Mouse (Mus musculus) MEL (cell line): Measurements from ENCODE around the gene Adam12. TPM values are rescaled to one million over a fixed set of nuclear protein-coding genes. Genes with fewer than 3 reads are reported as not detected.

Experiments used
- DNase-seq: peaks from one replicate; pipeline ENCODE4 v3.0.0; 2011; ENCODE audit warnings: low read depth, low spot score
- H3K27ac ChIP-seq: 2 replicates; pipeline ENCODE4 v1.5.1; 2012; ENCODE audit warnings: low read depth, mild to moderate bottlenecking, control low read depth, low read length, moderate library complexity; ENCODE audit not compliant: control insufficient read depth
- H3K27me3 ChIP-seq, 2 experiments: fragments of 150-350 bp in 1 of 2; sonication (generic) in 1 of 2; 2 replicates each; pipeline ENCODE4 v1.6.1; 2012; ENCODE audit warnings: low read length in 2 of 2, mild to moderate bottlenecking in 2 of 2, improper control_type of control experiment in 1 of 2, moderate library complexity in 1 of 2; ENCODE audit not compliant: insufficient read depth in 2 of 2, control insufficient read depth in 1 of 2
- H3K36me3 ChIP-seq, 2 experiments: 2 replicates each; pipeline ENCODE4 v1.6.1; 2012 to 2014; ENCODE audit warnings: low read length in 2 of 2, improper control_type of control experiment in 1 of 2, inconsistent platforms in 1 of 2, mild to moderate bottlenecking in 1 of 2; ENCODE audit not compliant: insufficient read depth in 2 of 2, control insufficient read depth in 1 of 2
- H3K4me1 ChIP-seq, 2 experiments: fragments of 150-350 bp in 1 of 2; sonication (generic) in 1 of 2; 2 replicates each; pipeline ENCODE4 v1.6.1; 2012; ENCODE audit warnings: low read length in 2 of 2, improper control_type of control experiment in 1 of 2, mild to moderate bottlenecking in 1 of 2; ENCODE audit not compliant: insufficient read depth in 2 of 2, control insufficient read depth in 1 of 2
- H3K4me3 ChIP-seq, 2 experiments: fragments of 150-350 bp in 1 of 2; sonication (generic) in 1 of 2; 2 replicates each; pipeline ENCODE4 v1.5.1; 2012; ENCODE audit warnings: low read depth in 2 of 2, low read length in 2 of 2, mild to moderate bottlenecking in 2 of 2, moderate library complexity in 2 of 2, control low read depth in 1 of 2, improper control_type of control experiment in 1 of 2; ENCODE audit not compliant: control insufficient read depth in 1 of 2, insufficient read depth in 1 of 2
- H3K79me2 ChIP-seq: 2 replicates; pipeline ENCODE4 v1.6.1; 2012; ENCODE audit warnings: mild to moderate bottlenecking, low read length, moderate library complexity; ENCODE audit not compliant: control insufficient read depth, poor library complexity, insufficient read depth
- H3K9ac ChIP-seq: 2 replicates; pipeline ENCODE4 v1.6.1; 2012; ENCODE audit warnings: low read depth, mild to moderate bottlenecking, control low read depth, low read length, moderate library complexity; ENCODE audit not compliant: control insufficient read depth, poor library complexity, severe bottlenecking
- H3K9me3 ChIP-seq: fragments of 150-350 bp; sonication (generic); replicated peaks from 2 replicates; pipeline ENCODE4 v1.6.1; 2012; ENCODE audit warnings: mild to moderate bottlenecking, low read length, improper control_type of control experiment, moderate library complexity; ENCODE audit not compliant: insufficient read depth
- BHLHE40 ChIP-seq: IDR thresholded peaks from 2 replicates; pipeline ENCODE4 v1.6.1; 2012; ENCODE audit warnings: low read depth, mild to moderate bottlenecking, inconsistent platforms, low read length, improper control_type of control experiment, borderline replicate concordance
- CHD1 ChIP-seq: IDR thresholded peaks from 2 replicates; pipeline ENCODE4 v1.6.1; 2012; ENCODE audit warnings: low read depth, mild to moderate bottlenecking, inconsistent platforms, low read length, improper control_type of control experiment
- CHD2 ChIP-seq: IDR thresholded peaks from 2 replicates; pipeline ENCODE4 v1.6.1; 2011; ENCODE audit warnings: low read length, improper control_type of control experiment
- E2F4 ChIP-seq: IDR thresholded peaks from 2 replicates; pipeline ENCODE4 v1.6.1; 2011; ENCODE audit warnings: low read depth, low read length, improper control_type of control experiment, borderline replicate concordance
- ELF1 ChIP-seq: IDR thresholded peaks from 2 replicates; pipeline ENCODE4 v1.6.1; 2014; ENCODE audit warnings: low read depth, mild to moderate bottlenecking, inconsistent platforms, low read length, improper control_type of control experiment, moderate library complexity
- ETS1 ChIP-seq: IDR thresholded peaks from 2 replicates; pipeline ENCODE4 v1.6.1; 2012; ENCODE audit warnings: low read depth, mild to moderate bottlenecking, inconsistent platforms, low read length, improper control_type of control experiment, moderate library complexity
- GATA1 ChIP-seq: IDR thresholded peaks from 2 replicates; pipeline ENCODE4 v1.6.1; 2011; ENCODE audit warnings: low read depth, low read length, improper control_type of control experiment
- MAFK ChIP-seq: IDR thresholded peaks from 2 replicates; pipeline ENCODE4 v1.6.1; 2011; ENCODE audit warnings: low read depth, mild to moderate bottlenecking, low read length, improper control_type of control experiment, borderline replicate concordance
- MYB ChIP-seq: IDR thresholded peaks from 2 replicates; pipeline ENCODE4 v1.6.1; 2011; ENCODE audit warnings: mild to moderate bottlenecking, low read depth, low read length, improper control_type of control experiment
- NELFE ChIP-seq: IDR thresholded peaks from 2 replicates; pipeline ENCODE4 v1.6.1; 2011; ENCODE audit warnings: low read depth, low read length, improper control_type of control experiment
- NRF1 ChIP-seq: IDR thresholded peaks from 2 replicates; pipeline ENCODE4 v1.6.1; 2014; ENCODE audit warnings: low read depth, mild to moderate bottlenecking, inconsistent platforms, low read length, improper control_type of control experiment, moderate library complexity; ENCODE audit not compliant: poor library complexity, insufficient read depth, severe bottlenecking
- POLR2A ChIP-seq, 2 experiments: IDR thresholded peaks; 2 replicates each; pipeline ENCODE4 v1.6.1; 2011 to 2012; ENCODE audit warnings: low read length in 2 of 2, mild to moderate bottlenecking in 2 of 2, control low read depth in 1 of 2, improper control_type of control experiment in 1 of 2, low read depth in 1 of 2, moderate library complexity in 1 of 2; ENCODE audit not compliant: control insufficient read depth in 1 of 2, insufficient read depth in 1 of 2, poor library complexity in 1 of 2
- POLR2AphosphoS2 ChIP-seq: IDR thresholded peaks from 2 replicates; pipeline ENCODE4 v1.6.1; 2011; ENCODE audit warnings: low read length, improper control_type of control experiment
- RAD21 ChIP-seq: IDR thresholded peaks from 2 replicates; pipeline ENCODE4 v1.6.1; 2011; ENCODE audit warnings: mild to moderate bottlenecking, low read depth, low read length, improper control_type of control experiment
- SMC3 ChIP-seq: IDR thresholded peaks from 2 replicates; pipeline ENCODE4 v1.6.1; 2011; ENCODE audit warnings: low read depth, low read length, improper control_type of control experiment
- TAL1 ChIP-seq: IDR thresholded peaks from 2 replicates; pipeline ENCODE4 v1.6.1; 2012; ENCODE audit warnings: mild to moderate bottlenecking, inconsistent platforms, low read length, moderate library complexity, mixed read lengths
- TBP ChIP-seq: IDR thresholded peaks from 2 replicates; pipeline ENCODE4 v1.8.0; 2011; ENCODE audit warnings: low read depth, low read length, improper control_type of control experiment
- ZKSCAN1 ChIP-seq: IDR thresholded peaks from 2 replicates; pipeline ENCODE4 v1.6.1; 2012; ENCODE audit warnings: low read depth, mild to moderate bottlenecking, inconsistent platforms, low read length, improper control_type of control experiment, moderate library complexity
- ZMIZ1 ChIP-seq: IDR thresholded peaks from 2 replicates; pipeline ENCODE4 v1.6.1; 2012; ENCODE audit warnings: low read depth, mild to moderate bottlenecking, inconsistent platforms, low read length, improper control_type of control experiment, moderate library complexity
- polyA plus RNA-seq, 2 experiments: library from polyadenylated mRNA; stranded (reverse) in 1 of 2; unstranded in 1 of 2; fragments of >175 nt in 1 of 2; fragments of >200 nt in 1 of 2; gene quantifications; 2 replicates each; pipeline versions ENCODE4 v1.2.1 to v1.2.4; 2012; ENCODE audit warnings: low replicate concordance in 2 of 2, low read depth in 1 of 2; ENCODE audit not compliant: insufficient read length in 2 of 2, insufficient read depth in 1 of 2, missing spikeins in 1 of 2
- total RNA-seq: library from RNA; depleted of rRNA; stranded (reverse); fragments of 300-350 nt; gene quantifications from 2 replicates; pipeline ENCODE4 v1.2.3, GENCODE M21; 2012

Gene Adam12
- total and polyA plus RNA-seq, 3 experiments, result not detected

DNA sequence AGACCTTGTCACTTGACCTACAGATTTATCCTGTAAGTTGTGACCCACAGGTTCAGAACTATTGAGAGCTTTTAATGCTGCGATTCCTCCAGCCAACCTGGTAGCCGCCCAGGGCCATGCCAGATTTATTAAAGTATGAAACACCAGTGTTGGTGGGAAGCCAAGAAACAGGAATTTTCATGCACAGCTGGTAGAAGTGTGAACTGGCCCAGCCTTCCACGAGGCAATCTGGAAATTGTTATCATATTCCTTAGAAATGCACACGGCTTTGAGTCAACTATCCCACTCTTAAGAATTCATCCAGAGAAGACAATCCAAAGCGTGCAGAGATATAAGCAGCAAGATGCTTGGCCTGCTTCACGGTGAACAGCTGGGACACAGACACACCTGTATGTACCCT lies 82.6 kb downstream of the Adam12 start:
- H3K9ac ChIP-seq, result no peak overlapping the region
- H3K27ac ChIP-seq, result no peak overlapping the region
- no peaks in the 10 kb centered on the region for H3K36me3 ChIP-seq
- TF ChIP-seq CHD1, result no peak
- no peak for TF ChIP-seq ETS1
- TF ChIP-seq ELF1, result no peak
- no peak for TF ChIP-seq TBP
- no peak for TF ChIP-seq POLR2A (IDR thresholded peaks at IDR 0.05; ENCODE audit: control insufficient read depth in 1 of 2, insufficient read depth in 1 of 2, low read depth in 1 of 2, low read length in 2 of 2, poor library complexity in 1 of 2)
- TF ChIP-seq TAL1, result no peak
- no peak for TF ChIP-seq CHD2
- H3K79me2 ChIP-seq, result no peaks in the 10 kb centered on the region
- no peak for DNase-seq
- no peaks in the 10 kb centered on the region for H3K27me3 ChIP-seq
- no peak overlapping the region for H3K4me3 ChIP-seq
- no peaks in the 10 kb centered on the region for H3K4me1 ChIP-seq
- H3K9me3 ChIP-seq, result no peaks in the 10 kb centered on the region; the same call in 1 of the 2 replicates

DNA sequence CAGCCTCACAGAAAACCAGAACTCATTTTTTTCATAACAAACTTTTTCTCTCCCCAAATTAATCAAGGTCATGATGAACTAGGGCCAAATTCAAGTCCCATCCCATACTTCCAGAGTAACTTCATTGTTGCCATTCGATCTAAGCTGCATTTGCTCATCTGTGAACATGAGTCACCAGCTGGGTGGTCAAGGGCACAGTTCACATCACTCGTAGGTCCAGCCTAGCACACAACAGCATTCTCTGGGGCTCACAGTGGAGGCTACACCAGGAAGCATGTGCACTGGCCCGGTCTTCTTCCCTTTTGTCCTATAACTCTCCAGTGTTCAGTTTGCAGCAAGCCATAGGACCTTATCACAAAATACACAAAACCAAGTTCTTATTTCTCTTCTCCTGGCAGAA lies 84.4 kb downstream of the Adam12 start:
- no peak overlapping the region for H3K27ac ChIP-seq
- no peak for DNase-seq
- H3K4me3 ChIP-seq, result no peak overlapping the region
- H3K27me3 ChIP-seq, result no peaks in the 10 kb centered on the region
- H3K9me3 ChIP-seq, result no peaks in the 10 kb centered on the region
- H3K36me3 ChIP-seq, result no peaks in the 10 kb centered on the region
- H3K79me2 ChIP-seq, result no peaks in the 10 kb centered on the region
- no peaks in the 10 kb centered on the region for H3K4me1 ChIP-seq
- no peak overlapping the region for H3K9ac ChIP-seq
- no peak for TF ChIP-seq NRF1
- TF ChIP-seq TBP, result no peak
- no peak for TF ChIP-seq MAFK
- TF ChIP-seq ZMIZ1, result no peak
- no peak for TF ChIP-seq CHD2
- no peak for TF ChIP-seq POLR2AphosphoS2
- TF ChIP-seq ELF1, result no peak
- TF ChIP-seq NELFE, result no peak
- TF ChIP-seq BHLHE40, result no peak
- no peak for TF ChIP-seq RAD21
- no peak for TF ChIP-seq SMC3
- no peak for TF ChIP-seq ZKSCAN1

- TF ChIP-seq MAFK (no peak), CHD1 (no peak), GATA1 (no peak), E2F4 (no peak), NRF1 (no peak), RAD21 (no peak), MYB (no peak), SMC3 (no peak)
- H3K36me3 ChIP-seq, result no peaks in the 10 kb centered on the region
- H3K9me3 ChIP-seq, result no peaks in the 10 kb centered on the region
- no peaks in the 10 kb centered on the region for H3K27me3 ChIP-seq
- no peak overlapping the region for H3K27ac ChIP-seq
- no peak for DNase-seq
- no peaks in the 10 kb centered on the region for H3K79me2 ChIP-seq
- H3K4me1 ChIP-seq, result no peaks in the 10 kb centered on the region
- H3K9ac ChIP-seq, result no peak overlapping the region
- no peak overlapping the region for H3K4me3 ChIP-seq
These were observed 85.1 kb downstream of the Adam12 start for GRCm38 (mm10) chr7:134146821-134147220.
